Mouse (Mus musculus): ENCODE measurements around the gene Lonrf3. TPM values are rescaled to one million over a fixed set of nuclear protein-coding genes. Genes with fewer than 3 reads are reported as not detected.

Lonrf3 gene
- polyA plus RNA-seq (2012; rRNA removed) = 2.8 and 5.7 TPM in 2 replicates

GRCm38 (mm10) chrX:36328271-36329039 lies at the start of gene Lonrf3:
TSS of gene Lonrf3 (plus strand) at chrX:36328353.

DNA sequence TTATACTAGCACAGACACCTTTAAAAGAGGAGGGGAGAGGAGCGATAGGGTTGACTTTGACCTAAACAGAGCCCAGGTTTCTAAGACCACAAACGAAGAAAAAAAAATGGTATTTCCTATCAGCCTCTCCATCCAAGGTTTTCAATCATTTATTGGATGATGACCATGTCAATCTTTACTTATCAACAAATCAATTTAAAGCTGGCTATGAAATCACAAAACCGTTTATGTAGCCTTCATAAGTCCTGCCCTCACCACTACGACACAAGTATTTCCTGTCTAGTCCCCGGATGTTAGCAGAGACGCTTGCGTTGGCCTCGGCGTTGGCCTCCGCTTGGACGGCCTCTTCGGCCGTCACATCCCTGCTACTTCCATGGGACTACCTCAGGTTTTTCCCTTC lies 72.8 kb downstream of the Lonrf3 start, which contains the start of gene Gm6268:
Gm6268 (plus strand) TSS at position 301 of the 400 bp plus-strand sequence.

Other genes starting within 250 kb of the Lonrf3 start
- 14.2 and 14.8 TPM in 2 replicates for gene Il13ra1, start 216.2 kb upstream of the Lonrf3 start, polyA plus RNA-seq (2012; rRNA removed)
- gene Zcchc12, start 132.4 kb upstream of the Lonrf3 start, polyA plus RNA-seq (2012; rRNA removed) = 0.87 and 0.97 TPM in 2 replicates
- not detected in 2 replicates for gene Gm6268, start 72.9 kb downstream of the Lonrf3 start, polyA plus RNA-seq (2012; rRNA removed)
- not detected in 2 replicates for gene Gm14569, start 163.5 kb downstream of the Lonrf3 start, polyA plus RNA-seq (2012; rRNA removed)